Mouse (Mus musculus): Measurements from ENCODE around the gene Ppp1r35. TPM values are rescaled to one million over a fixed set of nuclear protein-coding genes. Genes with fewer than 3 reads are reported as not detected.

Gene Ppp1r35
- total and polyA plus RNA-seq, 2 experiments = 11.5 to 28.9 TPM

DNA sequence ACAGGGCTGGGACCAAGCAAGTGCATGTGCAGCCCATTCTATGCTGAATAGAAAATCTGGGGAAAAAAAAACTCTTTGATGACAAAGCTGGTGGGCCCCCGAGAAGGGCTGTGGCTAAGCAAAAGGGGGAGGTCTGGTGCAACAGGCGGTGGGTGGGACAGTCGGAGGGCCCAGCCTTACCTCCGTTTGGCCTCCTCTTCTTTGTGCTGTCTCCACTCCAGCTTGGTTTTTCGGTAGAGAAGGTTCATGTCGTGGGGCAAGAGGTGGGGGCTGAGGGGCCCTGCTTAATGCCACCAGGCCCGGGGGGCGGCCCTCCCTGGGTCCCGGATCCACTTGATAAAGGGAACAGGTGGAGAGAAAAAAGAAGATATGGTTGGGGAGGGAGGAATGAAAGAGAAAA lies 39.2 kb upstream of the Ppp1r35 start:
- Histone ChIP-seq H3K9ac (ENCODE audit: low read depth, low read length) (no peak overlapping the region), H3K36me3 (ENCODE audit: control insufficient read depth, insufficient read depth, low read length) (no peaks in the 10 kb centered on the region), H3K4me3 (ENCODE audit: insufficient read depth, low read depth, low read length) (no peak overlapping the region), H3K4me1 (ENCODE audit: control insufficient read depth, insufficient read depth, low read length) (no peaks in the 10 kb centered on the region), H3K27ac (replicated peaks; ENCODE audit: insufficient read depth, low read depth, low read length) (no peak overlapping the region), H3K27me3 (ENCODE audit: control insufficient read depth, insufficient read depth, low read length) (no peaks in the 10 kb centered on the region), H3K79me2 (ENCODE audit: control insufficient read depth, insufficient read depth, low read length) (no peaks in the 10 kb centered on the region)
- TF ChIP-seq POLR2A (IDR thresholded peaks at IDR 0.05; ENCODE audit: extremely low read depth, insufficient read depth, low read length) = no peak
- no peak for TF ChIP-seq CTCF (IDR thresholded peaks at IDR 0.05; ENCODE audit: low read depth, low read length)
- no peak for DNase-seq (ENCODE audit: extremely low read depth, low read depth, low spot score)
- 90% methylated on average over 9 of the region's 9 CpGs for WGBS

DNA sequence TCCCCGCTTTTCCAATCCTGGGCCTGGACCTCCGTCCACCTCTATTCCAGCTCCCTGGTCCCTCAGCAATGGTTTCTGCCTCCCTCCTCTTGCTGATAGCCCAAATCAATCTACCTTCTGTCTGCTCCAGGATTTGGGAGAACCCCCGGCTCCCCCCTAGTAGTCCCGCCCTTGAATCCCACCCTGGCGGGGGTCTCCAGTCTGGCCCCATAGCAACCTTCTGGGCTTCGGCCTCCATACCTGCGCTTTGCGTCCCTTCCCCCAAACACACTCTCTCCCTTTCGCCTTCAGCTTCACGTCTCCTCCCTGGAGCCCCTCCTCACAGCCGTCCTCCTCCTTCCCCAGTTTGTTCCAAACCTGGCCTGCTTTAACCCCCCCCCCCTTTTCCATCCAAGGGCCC lies 38.1 kb upstream of the Ppp1r35 start:
- Histone ChIP-seq H3K27ac (replicated peaks; ENCODE audit: insufficient read depth, low read depth, low read length) (no peak overlapping the region), H3K79me2 (ENCODE audit: control insufficient read depth, insufficient read depth, low read length) (no peaks in the 10 kb centered on the region), H3K9ac (ENCODE audit: low read depth, low read length) (no peak overlapping the region), H3K4me1 (ENCODE audit: control insufficient read depth, insufficient read depth, low read length) (no peaks in the 10 kb centered on the region), H3K36me3 (ENCODE audit: control insufficient read depth, insufficient read depth, low read length) (no peaks in the 10 kb centered on the region), H3K4me3 (ENCODE audit: insufficient read depth, low read depth, low read length) (peak overlapping the region; percentile 72; the same call in 1 of the 2 replicates), H3K27me3 (ENCODE audit: control insufficient read depth, insufficient read depth, low read length) (no peaks in the 10 kb centered on the region)
- DNase-seq (ENCODE audit: extremely low read depth, low read depth, low spot score) = no peak
- 72% methylated on average over 11 of the region's 11 CpGs for WGBS
- TF ChIP-seq POLR2A (IDR thresholded peaks at IDR 0.05; ENCODE audit: extremely low read depth, insufficient read depth, low read length) (no peak), CTCF (IDR thresholded peaks at IDR 0.05; ENCODE audit: low read depth, low read length) (no peak)

DNA sequence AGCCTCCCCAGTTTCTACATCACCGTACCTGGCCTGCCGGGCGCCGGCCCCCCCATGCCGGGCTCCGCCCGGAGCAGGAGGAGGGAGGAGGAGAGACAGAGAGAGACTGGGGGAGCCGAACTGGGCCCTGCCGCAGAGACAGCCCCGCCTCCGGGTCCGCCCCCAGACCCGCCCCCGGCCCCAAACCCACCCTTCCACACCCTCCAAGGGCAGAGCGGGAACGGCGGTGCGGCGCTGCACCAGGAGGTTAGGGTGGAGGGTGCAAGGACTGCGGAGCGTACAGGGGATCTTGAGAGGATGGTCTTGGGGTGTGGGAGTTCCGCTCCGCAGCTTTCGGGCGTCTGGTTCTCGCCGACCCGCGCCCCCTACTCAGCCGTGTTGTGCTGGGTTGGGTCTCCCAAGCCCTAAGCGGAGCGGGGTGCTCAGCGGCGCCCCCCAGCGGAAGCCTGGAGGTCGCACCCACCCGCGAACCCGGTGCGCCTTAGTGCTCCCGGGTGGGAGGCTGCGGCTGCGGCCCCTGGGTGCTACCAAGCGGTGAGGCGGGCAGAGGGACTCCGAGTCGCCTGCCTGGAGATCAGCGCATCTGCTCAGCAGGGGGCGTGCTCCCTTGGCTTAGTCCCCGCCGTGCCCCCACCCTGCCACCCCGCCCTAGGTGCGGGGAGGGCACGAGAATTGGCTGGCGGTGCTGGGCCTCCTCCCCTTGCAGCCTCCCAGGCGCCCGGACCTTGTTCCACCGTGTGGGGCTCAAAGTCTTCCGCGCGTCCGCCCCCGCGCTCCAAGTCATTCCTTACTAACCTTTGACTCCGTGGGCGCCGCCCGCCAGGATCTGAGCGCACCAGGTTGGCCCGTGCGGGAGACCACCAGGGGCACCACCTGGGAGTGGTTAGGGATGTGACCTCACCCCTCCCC lies 37.4 kb upstream of the Ppp1r35 start, which contains the start of gene Nyap1:
Nyap1 (minus strand) TSS at position 585 of the 909 bp plus-strand sequence.
- Histone ChIP-seq H3K9ac (ENCODE audit: low read depth, low read length) (peak within 1 kb of the TSS; percentile 64), H3K36me3 (ENCODE audit: control insufficient read depth, insufficient read depth, low read length) (no peaks in the 10 kb centered on the region), H3K4me1 (ENCODE audit: control insufficient read depth, insufficient read depth, low read length) (no peaks in the 10 kb centered on the region), H3K79me2 (ENCODE audit: control insufficient read depth, insufficient read depth, low read length) (no peaks in the 10 kb centered on the region), H3K4me3 (ENCODE audit: insufficient read depth, low read depth, low read length) (peak within 1 kb of the TSS; percentile 72), H3K27ac (replicated peaks; ENCODE audit: insufficient read depth, low read depth, low read length) (no peak within 1 kb of the TSS), H3K27me3 (ENCODE audit: control insufficient read depth, insufficient read depth, low read length) (no peaks in the 10 kb centered on the region)
- TF ChIP-seq POLR2A (IDR thresholded peaks at IDR 0.05; ENCODE audit: extremely low read depth, insufficient read depth, low read length) (0 out of 2 replicates have a peak, but pooled peaks have one; percentile 5), CTCF (IDR thresholded peaks at IDR 0.05; ENCODE audit: low read depth, low read length) (peak; percentile 63)
- WGBS = 2% methylated on average over 61 of the region's 71 CpGs
- DNase-seq (ENCODE audit: extremely low read depth, low read depth, low spot score) = peak; percentile 49

DNA sequence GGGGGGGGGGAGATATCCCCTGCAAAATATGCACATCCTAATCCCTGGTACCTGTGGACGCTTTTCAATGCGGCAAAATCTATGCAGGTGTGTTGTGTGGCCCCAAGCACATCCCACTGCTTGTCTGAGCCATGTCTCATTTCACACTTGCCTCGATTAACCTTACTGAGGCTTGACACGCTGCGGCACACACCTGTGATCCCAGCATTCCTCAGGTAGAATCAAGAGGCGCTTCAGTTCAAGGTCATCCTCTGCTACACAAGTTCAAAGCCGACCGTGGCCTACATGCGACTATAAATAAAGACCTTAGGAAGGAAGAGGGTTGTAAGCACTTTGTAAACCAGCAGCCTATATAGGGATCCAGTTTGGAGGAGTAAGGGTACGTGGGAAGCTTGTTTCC lies 36.6 kb upstream of the Ppp1r35 start:
- no peak overlapping the region for H3K4me3 ChIP-seq (ENCODE audit: insufficient read depth, low read depth, low read length)
- 74% methylated on average over 10 of the region's 10 CpGs for WGBS
- no peak for TF ChIP-seq POLR2A (IDR thresholded peaks at IDR 0.05; ENCODE audit: extremely low read depth, insufficient read depth, low read length)
- no peak for TF ChIP-seq CTCF (IDR thresholded peaks at IDR 0.05; ENCODE audit: low read depth, low read length)
- no peak overlapping the region for H3K27ac ChIP-seq (replicated peaks; ENCODE audit: insufficient read depth, low read depth, low read length)
- no peaks in the 10 kb centered on the region for H3K27me3 ChIP-seq (ENCODE audit: control insufficient read depth, insufficient read depth, low read length)
- H3K36me3 ChIP-seq (ENCODE audit: control insufficient read depth, insufficient read depth, low read length) = no peaks in the 10 kb centered on the region
- no peak overlapping the region for H3K9ac ChIP-seq (ENCODE audit: low read depth, low read length)
- no peaks in the 10 kb centered on the region for H3K79me2 ChIP-seq (ENCODE audit: control insufficient read depth, insufficient read depth, low read length)
- no peak for DNase-seq (ENCODE audit: extremely low read depth, low read depth, low spot score)
- no peaks in the 10 kb centered on the region for H3K4me1 ChIP-seq (ENCODE audit: control insufficient read depth, insufficient read depth, low read length)

DNA sequence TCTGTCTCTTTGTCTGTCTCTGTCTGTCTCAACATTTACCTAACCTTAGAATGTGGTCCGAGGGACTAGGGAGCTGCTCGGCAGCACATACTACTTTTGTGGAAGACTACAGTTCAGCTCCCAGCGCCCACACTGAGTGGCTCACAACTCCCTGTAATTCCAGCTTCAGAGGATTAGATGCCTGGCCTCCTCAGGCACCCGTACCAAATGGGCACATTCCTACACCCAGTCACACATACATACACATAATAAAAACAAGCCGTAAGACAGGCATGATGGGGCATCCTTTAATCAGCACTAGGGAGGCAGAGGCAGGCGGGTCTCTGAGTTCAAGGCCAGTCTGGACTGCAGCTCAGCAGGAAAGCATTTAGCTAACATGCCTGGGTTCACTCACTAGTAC lies 35.8 kb upstream of the Ppp1r35 start:
- WGBS = 94% methylated on average over 6 of the region's 6 CpGs
- H3K4me1 ChIP-seq (ENCODE audit: control insufficient read depth, insufficient read depth, low read length) = no peaks in the 10 kb centered on the region
- no peak for DNase-seq (ENCODE audit: extremely low read depth, low read depth, low spot score)
- no peak overlapping the region for H3K9ac ChIP-seq (ENCODE audit: low read depth, low read length)
- no peaks in the 10 kb centered on the region for H3K27me3 ChIP-seq (ENCODE audit: control insufficient read depth, insufficient read depth, low read length)
- TF ChIP-seq POLR2A (IDR thresholded peaks at IDR 0.05; ENCODE audit: extremely low read depth, insufficient read depth, low read length) (no peak), CTCF (IDR thresholded peaks at IDR 0.05; ENCODE audit: low read depth, low read length) (no peak)
- no peaks in the 10 kb centered on the region; the same call in 1 of the 2 replicates for H3K79me2 ChIP-seq (ENCODE audit: control insufficient read depth, insufficient read depth, low read length)
- H3K27ac ChIP-seq (replicated peaks; ENCODE audit: insufficient read depth, low read depth, low read length) = no peak overlapping the region
- H3K36me3 ChIP-seq (ENCODE audit: control insufficient read depth, insufficient read depth, low read length) = no peaks in the 10 kb centered on the region
- H3K4me3 ChIP-seq (ENCODE audit: insufficient read depth, low read depth, low read length) = no peak overlapping the region

DNA sequence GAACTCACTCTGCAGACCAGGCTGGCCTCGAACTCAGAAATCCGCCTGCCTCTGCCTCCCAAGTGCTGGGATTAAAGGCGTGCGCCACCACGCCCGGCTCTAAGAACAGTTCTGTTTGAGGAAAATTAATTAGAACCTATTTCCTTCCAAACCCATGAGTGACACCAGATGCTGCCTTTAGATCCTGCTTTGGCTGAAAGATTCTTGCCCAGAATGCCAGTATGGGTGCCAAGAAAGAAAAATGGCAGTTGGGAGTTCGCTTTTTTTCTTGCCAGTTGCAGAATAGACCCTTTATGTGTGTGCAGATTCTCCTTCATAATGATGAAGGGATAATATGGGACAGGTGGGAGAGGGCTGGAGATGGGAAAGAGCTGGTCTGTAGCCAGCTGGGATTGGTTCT lies 34.5 kb upstream of the Ppp1r35 start:
- Histone ChIP-seq H3K9ac (ENCODE audit: low read depth, low read length) (no peak overlapping the region), H3K4me3 (ENCODE audit: insufficient read depth, low read depth, low read length) (no peak overlapping the region), H3K27me3 (ENCODE audit: control insufficient read depth, insufficient read depth, low read length) (no peaks in the 10 kb centered on the region), H3K36me3 (ENCODE audit: control insufficient read depth, insufficient read depth, low read length) (no peaks in the 10 kb centered on the region), H3K79me2 (ENCODE audit: control insufficient read depth, insufficient read depth, low read length) (no peaks in the 10 kb centered on the region; the same call in 1 of the 2 replicates), H3K27ac (replicated peaks; ENCODE audit: insufficient read depth, low read depth, low read length) (no peak overlapping the region), H3K4me1 (ENCODE audit: control insufficient read depth, insufficient read depth, low read length) (no peaks in the 10 kb centered on the region)
- WGBS = 98% methylated on average over 7 of the region's 7 CpGs
- no peak for TF ChIP-seq POLR2A (IDR thresholded peaks at IDR 0.05; ENCODE audit: extremely low read depth, insufficient read depth, low read length)
- TF ChIP-seq CTCF (IDR thresholded peaks at IDR 0.05; ENCODE audit: low read depth, low read length) = no peak
- no peak for DNase-seq (ENCODE audit: extremely low read depth, low read depth, low spot score)
